Mouse (Mus musculus): ENCODE results near the gene Ccl26.

DNA sequence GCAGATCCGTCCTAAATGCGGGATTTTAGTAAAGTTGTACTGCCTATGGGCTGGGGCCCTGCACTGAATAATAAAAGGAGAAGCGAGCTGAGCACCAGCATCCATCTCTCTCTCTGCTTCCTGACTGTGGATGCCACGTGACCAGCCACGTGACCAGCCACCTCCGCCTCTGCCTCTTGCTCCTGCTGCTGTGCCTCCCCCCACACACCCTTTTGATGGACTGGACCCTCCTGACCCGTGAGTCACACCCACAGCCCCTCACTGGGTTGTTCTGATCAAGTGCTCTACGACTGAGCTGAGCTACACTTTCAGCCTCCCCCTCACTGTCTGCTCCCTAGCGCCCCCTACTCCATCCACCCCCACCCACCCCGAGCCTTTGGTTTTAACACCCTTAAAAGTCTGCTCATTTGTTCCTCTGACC is 25.6 kb downstream of the Ccl26 start:
- TF ChIP-seq MAFK (IDR thresholded peaks at IDR 0.05; ENCODE audit: insufficient read depth, low read depth, low read length) (no peak), HCFC1 (IDR thresholded peaks at IDR 0.05; ENCODE audit: borderline replicate concordance, insufficient read depth, low read length) (no peak), ZNF384 (IDR thresholded peaks at IDR 0.05; ENCODE audit: low read depth, low read length) (no peak)
